Mouse (Mus musculus): ENCODE measurements around the gene Olfr544. TPM values are rescaled to one million over a fixed set of nuclear protein-coding genes. Genes with fewer than 3 reads are reported as not detected.
A peak's percentile ranks its signal among the peaks of the same experiment; 100 is the strongest.
"Not testable (repeated sequence)": the region's sequence is repeated elsewhere in the genome, so short reads cannot be mapped to it uniquely, and the experiment has no call there.

Olfr544 gene
- polyA plus RNA-seq, 2 experiments, result 0.18 TPM; not detected in 1

DNA sequence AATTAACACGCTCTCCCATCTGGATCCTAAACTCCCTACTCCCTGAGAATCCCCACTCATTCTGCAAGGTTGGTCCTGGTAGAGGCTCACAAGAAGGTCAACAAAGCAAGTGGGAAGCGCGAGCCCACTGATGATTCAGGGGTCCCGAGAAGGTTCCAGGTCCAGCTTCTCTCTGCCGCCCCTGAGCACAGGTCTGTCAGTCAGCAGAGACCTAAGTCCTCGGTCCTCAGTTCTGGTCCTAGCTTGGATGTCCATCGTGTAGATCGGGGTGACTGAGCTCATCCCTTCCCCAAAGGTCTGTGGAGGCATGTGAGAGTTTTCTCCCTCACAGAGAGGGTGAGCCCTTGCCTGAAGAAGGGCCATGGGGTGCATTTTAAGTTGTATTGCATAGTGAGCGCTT, 20.0 kb upstream of the Olfr544 start:
- Histone ChIP-seq H3K27me3 (ENCODE audit: control insufficient read depth, insufficient read depth, low read length) (no peaks in the 10 kb centered on the region; the same call in 1 of the 2 replicates), H3K4me3 (replicated peaks; ENCODE audit: low read length) (no peak overlapping the region), H3K4me2 (replicated peaks; ENCODE audit: low read depth, low read length, severe bottlenecking) (no peak overlapping the region), H3K27ac (replicated peaks; ENCODE audit: low read depth, low read length) (no peak overlapping the region), H3K36me3 (ENCODE audit: control insufficient read depth, insufficient read depth, low read length) (no peaks in the 10 kb centered on the region), H3K4me1 (ENCODE audit: control insufficient read depth, insufficient read depth, low read length) (no peaks in the 10 kb centered on the region), H3K9ac (ENCODE audit: low read depth, low read length, severe bottlenecking) (no peak overlapping the region), H3K9me3 (ENCODE audit: control insufficient read depth, low read length) (no peaks in the 10 kb centered on the region)
- 81% methylated on average over 9 of the region's 9 CpGs for WGBS
- DNase-seq (ENCODE audit: low spot score), result no peak
- no peak for TF ChIP-seq POLR2A (IDR thresholded peaks at IDR 0.05; ENCODE audit: borderline replicate concordance, extremely low read depth, insufficient read depth, insufficient read length)
- ATAC-seq (ENCODE audit: low FRiP score, low read depth), result no peak

DNA sequence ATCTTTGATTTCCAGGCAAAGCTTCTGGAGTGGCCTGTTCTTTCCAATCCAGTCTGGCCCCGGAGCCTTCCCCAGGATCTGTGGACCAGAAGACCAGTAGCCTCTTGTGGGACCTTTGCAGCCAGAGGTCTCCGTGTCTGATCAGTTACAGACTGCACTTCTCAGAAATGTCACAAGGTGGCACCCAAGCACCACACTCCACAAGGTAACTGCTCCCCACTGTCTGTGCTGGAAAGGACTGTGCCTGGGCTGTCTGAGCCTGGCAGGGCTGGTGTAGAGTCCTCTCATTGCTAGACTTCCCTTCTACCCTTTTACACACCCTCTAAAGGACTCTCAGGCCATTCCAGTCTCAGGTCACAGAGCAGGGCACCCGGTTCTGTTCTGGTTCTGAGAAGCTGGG, 18.7 kb upstream of the Olfr544 start:
- H3K4me1 ChIP-seq (ENCODE audit: control insufficient read depth, insufficient read depth, low read length), result no peaks in the 10 kb centered on the region
- 0 out of 2 replicates have a peak, but pooled peaks have one; percentile 20 for TF ChIP-seq POLR2A (IDR thresholded peaks at IDR 0.05; ENCODE audit: borderline replicate concordance, extremely low read depth, insufficient read depth, insufficient read length)
- no peaks in the 10 kb centered on the region for H3K9me3 ChIP-seq (ENCODE audit: control insufficient read depth, low read length)
- no peak overlapping the region for H3K4me2 ChIP-seq (replicated peaks; ENCODE audit: low read depth, low read length, severe bottlenecking)
- no peak overlapping the region for H3K27ac ChIP-seq (replicated peaks; ENCODE audit: low read depth, low read length)
- ATAC-seq (ENCODE audit: low FRiP score, low read depth) (peak; percentile 57), DNase-seq (ENCODE audit: low spot score) (peak; percentile 61)
- H3K36me3 ChIP-seq (ENCODE audit: control insufficient read depth, insufficient read depth, low read length), result no peaks in the 10 kb centered on the region
- no peak overlapping the region for H3K4me3 ChIP-seq (replicated peaks; ENCODE audit: low read length)
- no peaks in the 10 kb centered on the region; the same call in 1 of the 2 replicates for H3K27me3 ChIP-seq (ENCODE audit: control insufficient read depth, insufficient read depth, low read length)
- no peak overlapping the region for H3K9ac ChIP-seq (ENCODE audit: low read depth, low read length, severe bottlenecking)
- 32% methylated on average over 3 of the region's 3 CpGs for WGBS

- H3K27ac ChIP-seq (replicated peaks; ENCODE audit: low read depth, low read length), result no peak overlapping the region
- no peaks in the 10 kb centered on the region for H3K4me1 ChIP-seq (ENCODE audit: control insufficient read depth, insufficient read depth, low read length)
- no peak overlapping the region for H3K4me3 ChIP-seq (replicated peaks; ENCODE audit: low read length)
- no peaks in the 10 kb centered on the region for H3K9me3 ChIP-seq (ENCODE audit: control insufficient read depth, low read length)
- no peak for DNase-seq (ENCODE audit: low spot score)
- no peak for TF ChIP-seq POLR2A (IDR thresholded peaks at IDR 0.05; ENCODE audit: borderline replicate concordance, extremely low read depth, insufficient read depth, insufficient read length)
- 52% methylated on average over 5 of the region's 5 CpGs for WGBS
- no peaks in the 10 kb centered on the region for H3K36me3 ChIP-seq (ENCODE audit: control insufficient read depth, insufficient read depth, low read length)
- ATAC-seq (ENCODE audit: low FRiP score, low read depth), result no peak
- H3K27me3 ChIP-seq (ENCODE audit: control insufficient read depth, insufficient read depth, low read length), result no peaks in the 10 kb centered on the region
- H3K4me2 ChIP-seq (replicated peaks; ENCODE audit: low read depth, low read length, severe bottlenecking), result no peak overlapping the region
- H3K9ac ChIP-seq (ENCODE audit: low read depth, low read length, severe bottlenecking), result no peak overlapping the region
Observed at GRCm38 (mm10) chr7:102501986-102502385, 13.9 kb upstream of the Olfr544 start.

GRCm38 (mm10) chr7:102499473-102499872, 11.4 kb upstream of the Olfr544 start, which contains the start of gene Olfr545:
Gene Olfr545, minus strand, starts transcription at chr7:102499573.
- no peaks in the 10 kb centered on the region for H3K9me3 ChIP-seq (ENCODE audit: control insufficient read depth, low read length)
- ATAC-seq (ENCODE audit: low FRiP score, low read depth) (no peak), DNase-seq (ENCODE audit: low spot score) (no peak)
- no peak for TF ChIP-seq POLR2A (IDR thresholded peaks at IDR 0.05; ENCODE audit: borderline replicate concordance, extremely low read depth, insufficient read depth, insufficient read length)
- H3K4me1 ChIP-seq (ENCODE audit: control insufficient read depth, insufficient read depth, low read length), result no peaks in the 10 kb centered on the region
- H3K27ac ChIP-seq (replicated peaks; ENCODE audit: low read depth, low read length), result no peak within 1 kb of the TSS
- no peaks in the 10 kb centered on the region for H3K36me3 ChIP-seq (ENCODE audit: control insufficient read depth, insufficient read depth, low read length)
- no peak within 1 kb of the TSS for H3K4me3 ChIP-seq (replicated peaks; ENCODE audit: low read length)
- no peaks in the 10 kb centered on the region for H3K27me3 ChIP-seq (ENCODE audit: control insufficient read depth, insufficient read depth, low read length)
- WGBS, result 73% methylated on average over 3 of the region's 3 CpGs
- H3K9ac ChIP-seq (ENCODE audit: low read depth, low read length, severe bottlenecking), result no peak within 1 kb of the TSS
- H3K4me2 ChIP-seq (replicated peaks; ENCODE audit: low read depth, low read length, severe bottlenecking), result no peak within 1 kb of the TSS

- H3K4me3 ChIP-seq (replicated peaks; ENCODE audit: low read length); H3K4me2 ChIP-seq (replicated peaks; ENCODE audit: low read depth, low read length, severe bottlenecking); ATAC-seq (ENCODE audit: low FRiP score, low read depth); DNase-seq (ENCODE audit: low spot score); H3K27ac ChIP-seq (replicated peaks; ENCODE audit: low read depth, low read length); H3K9ac ChIP-seq (ENCODE audit: low read depth, low read length, severe bottlenecking); H3K27me3 ChIP-seq (ENCODE audit: control insufficient read depth, insufficient read depth, low read length); H3K36me3 ChIP-seq (ENCODE audit: control insufficient read depth, insufficient read depth, low read length); H3K9me3 ChIP-seq (ENCODE audit: control insufficient read depth, low read length); H3K4me1 ChIP-seq (ENCODE audit: control insufficient read depth, insufficient read depth, low read length): not testable (repeated sequence)
- WGBS, result 42% methylated on average over 6 of the region's 7 CpGs
Observed at GRCm38 (mm10) chr7:102494416-102494815, 6.3 kb upstream of the Olfr544 start.

DNA sequence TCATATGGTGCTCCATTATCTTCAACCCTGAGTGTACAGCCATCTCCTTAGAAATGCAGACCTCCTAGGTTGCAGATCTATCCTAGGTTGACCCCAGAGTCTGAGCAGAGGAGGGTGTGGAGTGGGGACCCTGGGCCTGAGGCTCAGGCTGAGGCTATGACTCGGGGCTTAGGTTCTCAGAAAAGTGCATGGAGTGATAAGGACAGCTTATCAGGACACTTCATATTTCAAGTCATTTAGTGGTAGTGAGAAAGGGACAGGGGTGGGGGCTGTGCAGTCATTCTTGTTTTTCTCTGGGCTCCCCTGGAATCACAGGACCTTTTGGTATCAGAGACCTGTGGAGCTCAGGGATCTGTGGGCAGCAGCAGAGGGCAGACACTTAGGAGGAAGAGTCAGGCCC, 2.0 kb downstream of the Olfr544 start:
- no peak for TF ChIP-seq POLR2A (IDR thresholded peaks at IDR 0.05; ENCODE audit: borderline replicate concordance, extremely low read depth, insufficient read depth, insufficient read length)
- H3K9me3 ChIP-seq (ENCODE audit: control insufficient read depth, low read length), result no peaks in the 10 kb centered on the region
- no peak overlapping the region for H3K27ac ChIP-seq (replicated peaks; ENCODE audit: low read depth, low read length)
- ATAC-seq (ENCODE audit: low FRiP score, low read depth) (no peak), DNase-seq (ENCODE audit: low spot score) (no peak)
- WGBS, result 74% methylated on average over 1 of the region's 1 CpGs
- no peak overlapping the region for H3K4me2 ChIP-seq (replicated peaks; ENCODE audit: low read depth, low read length, severe bottlenecking)
- H3K27me3 ChIP-seq (ENCODE audit: control insufficient read depth, insufficient read depth, low read length), result no peaks in the 10 kb centered on the region
- no peaks in the 10 kb centered on the region for H3K4me1 ChIP-seq (ENCODE audit: control insufficient read depth, insufficient read depth, low read length)
- H3K9ac ChIP-seq (ENCODE audit: low read depth, low read length, severe bottlenecking), result no peak overlapping the region
- no peak overlapping the region for H3K4me3 ChIP-seq (replicated peaks; ENCODE audit: low read length)
- no peaks in the 10 kb centered on the region for H3K36me3 ChIP-seq (ENCODE audit: control insufficient read depth, insufficient read depth, low read length)

DNA sequence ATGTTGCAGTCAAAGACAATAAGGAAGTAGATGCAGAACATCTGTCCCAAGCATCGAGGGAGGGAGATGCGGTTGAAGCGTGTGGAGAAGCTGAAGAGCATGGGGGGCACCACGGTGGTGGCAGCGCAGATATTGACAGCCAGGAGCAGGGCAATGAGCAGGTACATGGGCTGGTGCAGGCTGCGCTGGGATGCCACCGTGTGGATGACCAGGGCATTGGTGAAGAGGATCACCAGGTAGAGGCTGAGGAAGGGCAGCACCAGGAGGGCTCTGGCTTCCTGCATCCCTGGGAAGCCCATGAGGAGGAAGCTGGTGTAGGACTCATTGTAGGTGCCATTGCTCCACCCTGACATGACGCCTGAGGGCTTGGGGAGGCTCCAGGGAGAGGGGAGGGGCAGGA, 3.3 kb downstream of the Olfr544 start:
- not testable (repeated sequence) for H3K4me1 ChIP-seq (ENCODE audit: control insufficient read depth, insufficient read depth, low read length); H3K9me3 ChIP-seq (ENCODE audit: control insufficient read depth, low read length); H3K4me3 ChIP-seq (replicated peaks; ENCODE audit: low read length); H3K27me3 ChIP-seq (ENCODE audit: control insufficient read depth, insufficient read depth, low read length); ATAC-seq (ENCODE audit: low FRiP score, low read depth); H3K36me3 ChIP-seq (ENCODE audit: control insufficient read depth, insufficient read depth, low read length); H3K9ac ChIP-seq (ENCODE audit: low read depth, low read length, severe bottlenecking); H3K4me2 ChIP-seq (replicated peaks; ENCODE audit: low read depth, low read length, severe bottlenecking); DNase-seq (ENCODE audit: low spot score); H3K27ac ChIP-seq (replicated peaks; ENCODE audit: low read depth, low read length)
- WGBS, result 60% methylated on average over 6 of the region's 8 CpGs

Data from limb, embryonic 14.5 days (tissue).